Mouse (Mus musculus) midbrain, embryonic 14.5 days (tissue): ENCODE measurements around the gene Hoxb9. TPM values are rescaled to one million over a fixed set of nuclear protein-coding genes. Genes with fewer than 3 reads are reported as not detected.

Experiments used
- ATAC-seq: fragments of 200-750 bp; cut with Nextera tagmentation; 2 replicates; pipeline ENCODE4 v1.8.0; 2017; ENCODE audit warnings: moderate number of reproducible peaks, moderate library complexity; ENCODE audit not compliant: low FRiP score, low TSS enrichment
- DNase-seq: peaks from one replicate; pipeline ENCODE4 v3.0.0-alpha.2; 2015
- H3K27ac ChIP-seq: fragments of 300-500 bp; sonication (generic); replicated peaks from 2 replicates; pipeline ENCODE4 v1.5.1; 2014; ENCODE audit warnings: mild to moderate bottlenecking, low read depth, low read length, moderate library complexity
- H3K27me3 ChIP-seq: fragments of 300-500 bp; sonication (generic); 2 replicates; pipeline ENCODE4 v1.6.1; 2014; ENCODE audit warnings: low read length, control low read depth, mixed read lengths; ENCODE audit not compliant: control insufficient read depth, insufficient read depth
- H3K36me3 ChIP-seq: fragments of 300-500 bp; sonication (generic); 2 replicates; pipeline ENCODE4 v1.6.1; 2014; ENCODE audit warnings: low read length, control low read depth; ENCODE audit not compliant: control insufficient read depth, insufficient read depth
- H3K4me1 ChIP-seq: fragments of 300-500 bp; sonication (generic); 2 replicates; pipeline ENCODE4 v1.6.1; 2014; ENCODE audit warnings: mild to moderate bottlenecking, antibody characterized with exemption, low read length, control low read depth; ENCODE audit not compliant: control insufficient read depth, insufficient read depth
- H3K4me2 ChIP-seq: fragments of 300-500 bp; sonication (generic); 2 replicates; pipeline ENCODE4 v1.6.1; 2014; ENCODE audit warnings: mild to moderate bottlenecking, low read length, moderate library complexity
- H3K4me3 ChIP-seq: fragments of 300-500 bp; sonication (generic); replicated peaks from 2 replicates; pipeline ENCODE4 v1.5.1; 2014; ENCODE audit warnings: low read depth, low read length
- H3K9ac ChIP-seq: fragments of 300-500 bp; sonication (generic); replicated peaks from 2 replicates; pipeline ENCODE4 v1.6.1; 2014; ENCODE audit warnings: mild to moderate bottlenecking, low read length, moderate library complexity
- H3K9me3 ChIP-seq: fragments of 300-500 bp; sonication (generic); 2 replicates; pipeline ENCODE4 v1.6.1; 2016; ENCODE audit warnings: low read length, control low read depth, mixed read lengths; ENCODE audit not compliant: control insufficient read depth
- WGBS: fragments of 180-500 bp; shearing (Covaris S2); extraction: QIAGEN DNeasy Blood & Tissue Kit; methylation state at CpG from one replicate; pipeline ENCODE4 v1.1.7; 2014; 5-methylcytosine and 5-hydroxymethylcytosine counted together
- polyA plus RNA-seq: library from polyadenylated mRNA; unstranded; fragments of >200 nt; fragmentation: Nextera tagmentation; extraction: Ambion mirVana; gene quantifications from 2 replicates; pipeline ENCODE4 v1.2.1, GENCODE M21; 2014

Hoxb9 gene
- polyA plus RNA-seq, 1 experiment from 2014 or later, result not detected

DNA sequence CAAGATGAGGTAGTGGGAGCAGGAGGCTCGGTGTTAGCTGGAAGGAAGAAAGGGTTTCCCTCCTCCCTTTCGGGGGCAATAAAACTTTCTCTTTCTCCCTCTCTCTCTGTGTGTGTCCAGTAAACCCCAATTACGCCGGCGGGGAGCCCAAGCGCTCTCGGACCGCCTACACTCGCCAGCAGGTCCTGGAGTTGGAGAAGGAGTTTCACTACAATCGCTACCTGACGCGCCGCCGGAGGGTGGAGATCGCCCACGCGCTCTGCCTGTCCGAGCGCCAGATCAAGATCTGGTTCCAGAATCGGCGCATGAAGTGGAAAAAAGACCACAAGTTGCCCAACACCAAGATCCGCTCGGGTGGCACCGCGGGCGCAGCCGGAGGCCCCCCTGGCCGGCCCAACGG is 48.7 kb downstream of the Hoxb9 start:
- H3K36me3 ChIP-seq, result no peaks in the 10 kb centered on the region
- H3K4me3 ChIP-seq, result no peak overlapping the region
- no peak overlapping the region for H3K4me2 ChIP-seq
- WGBS, result under 1% methylated on average over 29 of the region's 29 CpGs
- no peaks in the 10 kb centered on the region for H3K4me1 ChIP-seq
- no peak for DNase-seq
- no peak for ATAC-seq
- H3K27ac ChIP-seq, result no peak overlapping the region
- H3K27me3 ChIP-seq, result peaks cover 100% of the 10 kb centered on the region
- no peaks in the 10 kb centered on the region for H3K9me3 ChIP-seq
- H3K9ac ChIP-seq, result no peak overlapping the region

DNA sequence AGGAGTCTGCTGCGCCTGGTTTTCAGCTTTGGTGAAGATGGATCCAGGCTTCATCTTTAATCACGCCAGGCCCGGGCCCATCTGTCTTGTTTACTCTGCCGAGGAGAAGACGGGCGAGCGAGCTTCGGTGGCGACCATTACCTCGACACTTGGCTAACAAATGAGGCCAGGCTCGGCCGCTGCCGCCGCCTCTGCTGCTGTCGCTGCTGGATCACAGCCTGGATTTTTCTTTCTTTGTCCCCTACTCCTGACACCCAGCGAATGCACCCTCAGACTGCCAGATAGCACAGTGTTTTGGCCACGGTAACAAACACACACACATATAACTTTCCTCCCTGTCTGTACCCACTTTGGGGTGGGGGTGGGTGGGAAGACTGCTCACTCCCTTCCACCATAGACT is 49.4 kb downstream of the Hoxb9 start:
- ATAC-seq (no peak), DNase-seq (no peak)
- no peak overlapping the region for H3K4me2 ChIP-seq
- H3K27ac ChIP-seq, result no peak overlapping the region
- no peaks in the 10 kb centered on the region for H3K9me3 ChIP-seq
- no peak overlapping the region for H3K9ac ChIP-seq
- peaks cover 100% of the 10 kb centered on the region for H3K27me3 ChIP-seq
- 0% methylated on average over 17 of the region's 17 CpGs for WGBS
- H3K4me3 ChIP-seq, result no peak overlapping the region
- H3K4me1 ChIP-seq, result no peaks in the 10 kb centered on the region
- H3K36me3 ChIP-seq, result no peaks in the 10 kb centered on the region

DNA sequence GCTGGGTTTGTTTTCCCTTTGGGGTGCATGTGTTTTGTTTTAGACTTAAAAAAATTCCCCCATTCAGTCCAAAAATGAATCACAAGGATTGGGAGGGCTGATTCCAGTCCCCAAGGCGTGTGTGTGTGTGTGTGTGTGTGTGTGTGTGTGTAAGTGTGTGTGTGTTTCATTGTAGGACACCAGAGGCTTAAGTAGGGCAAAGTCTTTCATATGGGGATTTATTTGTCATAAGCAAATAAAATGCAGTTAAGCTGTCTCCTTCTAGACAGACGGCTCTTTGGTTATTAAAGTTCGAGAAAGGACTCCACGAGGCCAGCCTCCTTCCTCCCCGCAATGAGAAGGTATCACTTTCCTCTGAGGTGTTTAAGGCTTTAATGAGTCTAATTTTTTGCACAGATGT is 50.6 kb downstream of the Hoxb9 start:
- no peak overlapping the region for H3K9ac ChIP-seq
- no peak overlapping the region for H3K4me3 ChIP-seq

DNA sequence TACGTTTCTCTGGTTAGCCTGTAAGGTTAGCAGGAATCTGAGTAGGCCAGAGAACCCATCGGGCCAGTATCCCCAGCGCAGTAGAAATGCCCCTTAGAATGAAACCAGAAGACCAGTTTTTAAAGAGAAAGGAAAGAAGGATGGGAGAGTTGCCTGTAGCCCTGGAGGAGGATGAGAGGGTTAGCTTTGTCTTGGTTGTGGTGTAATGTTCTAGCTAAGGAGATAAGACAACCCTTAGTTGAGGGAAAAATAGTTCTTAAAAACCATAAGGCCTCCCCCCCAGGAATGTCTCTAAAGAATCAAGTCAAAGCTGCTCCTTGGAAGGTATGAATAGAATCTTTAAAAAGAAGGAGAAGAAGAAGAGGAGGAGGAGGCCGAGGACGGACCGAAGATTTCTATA is 51.5 kb downstream of the Hoxb9 start:
- Histone ChIP-seq H3K9ac (no peak overlapping the region), H3K9me3 (no peaks in the 10 kb centered on the region), H3K27ac (no peak overlapping the region), H3K4me3 (no peak overlapping the region), H3K36me3 (no peaks in the 10 kb centered on the region), H3K4me1 (no peaks in the 10 kb centered on the region), H3K4me2 (no peak overlapping the region), H3K27me3 (peaks cover 99% of the 10 kb centered on the region)
- no peak for ATAC-seq
- 4% methylated on average over 6 of the region's 6 CpGs for WGBS
- no peak for DNase-seq

More for the DNA sequence above, 50.6 kb downstream of the Hoxb9 start:
- no peak for ATAC-seq
- no peak for DNase-seq
- H3K27ac ChIP-seq, result no peak overlapping the region
- peaks cover 99% of the 10 kb centered on the region for H3K27me3 ChIP-seq
- H3K4me1 ChIP-seq, result no peaks in the 10 kb centered on the region
- WGBS, result 7% methylated on average over 5 of the region's 5 CpGs
- no peaks in the 10 kb centered on the region for H3K36me3 ChIP-seq
- H3K4me2 ChIP-seq, result no peak overlapping the region
- H3K9me3 ChIP-seq, result no peaks in the 10 kb centered on the region

DNA sequence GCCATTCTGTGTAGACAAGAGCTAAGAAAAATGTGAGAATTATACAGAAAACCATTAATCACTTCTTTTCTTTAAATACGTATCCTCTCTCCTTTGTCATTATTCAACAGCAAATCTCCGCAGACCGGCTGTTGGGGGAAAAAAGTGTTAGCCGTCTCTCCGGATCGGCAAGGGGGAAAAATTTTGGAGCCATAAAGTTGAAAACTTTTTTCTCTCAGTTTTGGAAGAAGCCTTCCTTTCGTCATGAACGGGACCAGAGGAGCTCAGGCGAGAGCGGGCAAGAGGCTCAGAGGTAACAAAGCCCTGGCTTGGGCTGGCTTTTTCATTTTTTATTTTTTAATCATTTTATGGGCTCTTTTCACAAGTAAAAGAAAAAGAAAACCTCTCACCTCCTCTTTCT is 51.9 kb downstream of the Hoxb9 start, which contains the start of gene Hoxb3:
TSS of gene Hoxb3 (plus strand) at position 173 of the 400 bp plus-strand sequence.
- Histone ChIP-seq H3K4me3 (no peak within 1 kb of the TSS), H3K4me1 (no peaks in the 10 kb centered on the region), H3K9ac (no peak within 1 kb of the TSS), H3K27ac (no peak within 1 kb of the TSS), H3K27me3 (peaks cover 99% of the 10 kb centered on the region), H3K4me2 (no peak within 1 kb of the TSS), H3K9me3 (no peaks in the 10 kb centered on the region), H3K36me3 (no peaks in the 10 kb centered on the region)
- DNase-seq (no peak), ATAC-seq (no peak)
- WGBS, result 1% methylated on average over 10 of the region's 10 CpGs

DNA sequence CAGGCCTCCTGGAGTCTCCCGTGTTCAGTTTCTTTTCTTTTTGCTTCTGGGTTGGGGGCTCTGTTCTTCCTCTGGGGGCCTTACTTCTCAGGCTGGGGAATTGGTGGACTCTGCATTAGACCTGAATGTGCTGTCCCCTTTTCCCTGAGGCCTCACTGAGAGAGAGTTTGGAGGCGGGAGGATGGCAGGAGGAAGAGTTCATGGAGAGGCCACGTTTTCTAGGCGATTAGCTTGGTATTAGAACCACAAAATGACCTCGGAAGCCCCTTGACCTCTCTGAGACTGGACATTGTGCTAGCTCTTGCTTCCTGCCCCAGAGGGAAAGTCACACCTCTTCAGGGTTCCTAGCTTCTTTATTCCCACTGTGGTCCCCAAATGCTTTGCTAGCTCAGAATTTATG is 52.9 kb downstream of the Hoxb9 start:
- no peak overlapping the region for H3K27ac ChIP-seq
- no peak for ATAC-seq
- peaks cover 99% of the 10 kb centered on the region for H3K27me3 ChIP-seq
- H3K4me1 ChIP-seq, result no peaks in the 10 kb centered on the region
- H3K9ac ChIP-seq, result no peak overlapping the region
- no peaks in the 10 kb centered on the region for H3K9me3 ChIP-seq
- H3K4me2 ChIP-seq, result no peak overlapping the region
- no peak for DNase-seq
- no peak overlapping the region for H3K4me3 ChIP-seq
- H3K36me3 ChIP-seq, result no peaks in the 10 kb centered on the region
- WGBS, result 0% methylated on average over 5 of the region's 5 CpGs

DNA sequence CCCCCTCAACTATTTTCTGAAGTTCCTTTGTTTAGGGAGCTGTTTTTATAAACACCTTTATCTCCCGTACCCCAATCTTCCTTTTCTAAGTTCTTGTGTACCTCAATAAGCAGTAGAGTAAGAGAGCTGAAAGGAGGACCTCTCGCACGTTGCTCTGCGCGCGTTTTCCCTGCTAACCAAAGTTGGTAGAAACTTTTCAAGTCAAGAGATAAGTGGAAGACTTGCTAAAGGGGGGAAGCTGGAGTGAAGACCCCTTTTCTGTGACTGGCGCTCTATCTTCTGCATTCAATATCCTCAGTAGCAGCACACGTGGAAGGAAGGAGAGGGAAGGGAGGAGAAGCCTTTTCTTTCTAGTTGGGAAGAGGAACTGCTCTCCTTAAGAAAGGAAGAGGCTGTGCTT is 53.7 kb downstream of the Hoxb9 start:
- no peak overlapping the region for H3K9ac ChIP-seq
- H3K36me3 ChIP-seq, result no peaks in the 10 kb centered on the region
- H3K4me1 ChIP-seq, result no peaks in the 10 kb centered on the region
- no peaks in the 10 kb centered on the region for H3K9me3 ChIP-seq
- H3K4me2 ChIP-seq, result no peak overlapping the region
- no peak overlapping the region for H3K27ac ChIP-seq
- H3K27me3 ChIP-seq, result peaks cover 99% of the 10 kb centered on the region
- ATAC-seq, result no peak
- DNase-seq, result no peak
- H3K4me3 ChIP-seq, result no peak overlapping the region
- 4% methylated on average over 8 of the region's 8 CpGs for WGBS

DNA sequence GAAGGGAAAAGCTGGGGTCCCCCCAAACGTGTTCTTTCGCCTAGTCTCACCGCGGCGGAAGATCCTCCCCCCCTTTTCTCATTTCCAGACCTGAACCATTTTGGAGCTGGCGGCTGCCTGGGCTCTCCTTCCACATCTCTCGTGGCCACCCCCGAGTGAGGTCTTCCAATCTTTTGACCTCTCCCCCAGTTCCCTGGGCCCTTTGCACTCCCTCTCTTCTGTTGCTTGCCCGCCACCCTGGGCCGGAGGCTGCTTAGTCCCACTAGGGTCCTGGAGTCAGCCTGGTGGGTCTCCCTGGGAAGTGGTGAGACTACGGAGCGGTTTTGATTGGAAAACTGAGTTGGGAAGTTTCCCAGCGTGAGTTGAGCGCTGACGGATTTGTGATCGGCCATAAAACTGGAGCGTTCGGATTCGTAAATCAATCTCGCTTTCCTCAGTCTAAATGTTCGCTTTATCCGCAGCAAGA is 54.5 kb downstream of the Hoxb9 start:
- ATAC-seq (no peak), DNase-seq (no peak)
- Histone ChIP-seq H3K4me1 (no peaks in the 10 kb centered on the region), H3K36me3 (no peaks in the 10 kb centered on the region), H3K9me3 (no peaks in the 10 kb centered on the region), H3K27me3 (peaks cover 99% of the 10 kb centered on the region), H3K4me2 (no peak overlapping the region), H3K9ac (no peak overlapping the region), H3K4me3 (no peak overlapping the region), H3K27ac (no peak overlapping the region)
- WGBS, result 2% methylated on average over 22 of the region's 22 CpGs
